Mouse (Mus musculus) heart, embryonic 12.5 days (tissue): Measurements from ENCODE around the gene Minar1. TPM values are rescaled to one million over a fixed set of nuclear protein-coding genes. Genes with fewer than 3 reads are reported as not detected.

Experiments
- ATAC-seq: fragments of 200-750 bp; cut with Nextera tagmentation; 2 replicates; pipeline ENCODE4 v1.8.0; 2017; ENCODE audit warnings: moderate TSS enrichment, moderate library complexity; ENCODE audit not compliant: insufficient number of reproducible peaks, low FRiP score
- H3K27ac ChIP-seq: fragments of 300-500 bp; sonication (generic); 2 replicates; pipeline ENCODE4 v1.5.1; 2016; ENCODE audit warnings: mild to moderate bottlenecking, moderate library complexity; ENCODE audit not compliant: poor library complexity, severe bottlenecking
- H3K27me3 ChIP-seq: fragments of 300-500 bp; sonication (generic); replicated peaks from 2 replicates; pipeline ENCODE4 v1.6.1; 2016; ENCODE audit warnings: mild to moderate bottlenecking, moderate library complexity
- H3K36me3 ChIP-seq: fragments of 300-500 bp; sonication (generic); 2 replicates; pipeline ENCODE4 v1.6.1; 2016; ENCODE audit warnings: mild to moderate bottlenecking, moderate library complexity
- H3K4me1 ChIP-seq: fragments of 300-500 bp; sonication (generic); replicated peaks from 2 replicates; pipeline ENCODE4 v1.6.1; 2016; ENCODE audit warnings: mild to moderate bottlenecking
- H3K4me2 ChIP-seq: fragments of 300-500 bp; sonication (generic); 2 replicates; pipeline ENCODE4 v1.6.1; 2016; ENCODE audit warnings: mild to moderate bottlenecking, moderate library complexity
- H3K4me3 ChIP-seq: fragments of 300-500 bp; sonication (generic); 2 replicates; pipeline ENCODE4 v1.5.1; 2016; ENCODE audit warnings: mild to moderate bottlenecking
- H3K9ac ChIP-seq: fragments of 300-500 bp; sonication (generic); 2 replicates; pipeline ENCODE4 v1.6.1; 2016; ENCODE audit warnings: mild to moderate bottlenecking, moderate library complexity
- H3K9me3 ChIP-seq: fragments of 300-500 bp; sonication (generic); replicated peaks from 2 replicates; pipeline ENCODE4 v1.6.1; 2016; ENCODE audit warnings: mild to moderate bottlenecking, moderate library complexity
- WGBS: fragments of 180-500 bp; shearing (Covaris S2); methylation state at CpG from one replicate; pipeline ENCODE4 v1.1.7; 2016; 5-methylcytosine and 5-hydroxymethylcytosine counted together
- polyA plus RNA-seq: library from polyadenylated mRNA; unstranded; fragments of >200 nt; fragmentation: Nextera tagmentation; extraction: Ambion mirVana; gene quantifications from 2 replicates; pipeline ENCODE4 v1.2.1, GENCODE M21; 2016

The Minar1 gene
- polyA plus RNA-seq, 1 experiment from 2014 or later: 0.10 TPM

GRCm38 (mm10) chr9:89606256-89606655, 16.7 kb downstream of the Minar1 start:
- H3K27ac ChIP-seq: no peak overlapping the region
- no peaks in the 10 kb centered on the region for H3K9me3 ChIP-seq
- no peak overlapping the region for H3K9ac ChIP-seq
- peaks cover 13% of the 10 kb centered on the region for H3K4me1 ChIP-seq
- ATAC-seq: no peak
- no peaks in the 10 kb centered on the region for H3K27me3 ChIP-seq
- 68% methylated on average over 11 of the region's 11 CpGs for WGBS
- no peaks in the 10 kb centered on the region for H3K36me3 ChIP-seq
- no peak overlapping the region for H3K4me3 ChIP-seq
- H3K4me2 ChIP-seq: no peak overlapping the region

GRCm38 (mm10) chr9:89601891-89602290, 21.0 kb downstream of the Minar1 start:
- Histone ChIP-seq H3K9ac (no peak overlapping the region), H3K4me3 (no peak overlapping the region), H3K27ac (no peak overlapping the region), H3K27me3 (no peaks in the 10 kb centered on the region; the same call in 1 of the 2 replicates), H3K36me3 (no peaks in the 10 kb centered on the region), H3K4me1 (no peaks in the 10 kb centered on the region; the same call in 1 of the 2 replicates), H3K4me2 (no peak overlapping the region), H3K9me3 (no peaks in the 10 kb centered on the region)
- WGBS: 88% methylated on average over 9 of the region's 9 CpGs
- ATAC-seq: no peak

GRCm38 (mm10) chr9:89600677-89601076, 22.2 kb downstream of the Minar1 start:
- H3K9me3 ChIP-seq: no peaks in the 10 kb centered on the region
- H3K27ac ChIP-seq: no peak overlapping the region
- 81% methylated on average over 7 of the region's 7 CpGs for WGBS
- no peaks in the 10 kb centered on the region; the same call in 1 of the 2 replicates for H3K4me1 ChIP-seq
- no peak overlapping the region for H3K9ac ChIP-seq
- H3K4me3 ChIP-seq: no peak overlapping the region
- no peaks in the 10 kb centered on the region for H3K36me3 ChIP-seq
- ATAC-seq: no peak
- no peaks in the 10 kb centered on the region; the same call in 1 of the 2 replicates for H3K27me3 ChIP-seq
- H3K4me2 ChIP-seq: no peak overlapping the region

DNA sequence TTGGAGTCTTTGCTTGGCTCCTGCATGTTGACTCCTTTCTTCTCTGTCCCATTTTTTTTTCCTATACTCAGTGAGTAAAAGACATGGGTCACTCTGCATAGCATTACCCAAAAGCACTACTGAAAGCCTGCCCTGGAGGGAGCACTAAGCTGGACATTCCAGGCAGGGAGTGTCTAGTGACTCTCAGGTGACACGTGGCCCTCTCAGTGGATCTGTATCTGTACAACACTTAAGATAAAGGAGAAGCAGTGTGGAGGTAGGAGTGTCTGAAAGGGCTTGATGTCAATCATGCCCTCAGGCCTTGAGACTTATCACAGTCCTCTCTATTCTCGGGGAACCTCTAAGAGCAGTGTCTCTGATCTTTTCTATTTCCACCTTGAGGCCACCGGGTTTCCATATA, 25.9 kb downstream of the Minar1 start:
- Histone ChIP-seq H3K27me3 (no peaks in the 10 kb centered on the region; the same call in 1 of the 2 replicates), H3K4me2 (no peak overlapping the region), H3K9ac (no peak overlapping the region), H3K36me3 (no peaks in the 10 kb centered on the region), H3K27ac (no peak overlapping the region), H3K4me3 (no peak overlapping the region), H3K4me1 (no peaks in the 10 kb centered on the region; the same call in none of the 2 replicates), H3K9me3 (no peaks in the 10 kb centered on the region)
- no peak for ATAC-seq
- WGBS: 33% methylated on average over 3 of the region's 3 CpGs

DNA sequence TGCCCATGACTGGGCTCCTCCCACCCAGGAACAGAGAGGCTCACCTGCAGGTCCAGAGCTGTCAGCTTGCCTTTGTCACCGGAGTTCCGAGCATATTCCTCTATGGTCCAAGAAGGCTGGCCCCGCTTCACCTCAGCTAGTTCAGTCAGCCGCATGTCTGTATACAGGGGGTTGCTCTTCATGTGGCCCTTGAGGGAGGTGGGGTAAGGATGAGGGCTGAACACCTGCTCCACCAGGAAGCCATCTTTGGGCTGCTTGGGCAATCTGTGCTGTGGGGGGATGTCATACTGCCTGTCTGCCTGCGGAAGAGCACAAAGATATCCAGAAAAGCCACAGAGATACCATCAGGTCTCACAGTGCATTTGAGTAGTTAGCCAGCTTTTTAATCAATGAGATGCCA, 26.5 kb downstream of the Minar1 start:
- no peak overlapping the region for H3K9ac ChIP-seq
- H3K27me3 ChIP-seq: no peaks in the 10 kb centered on the region; the same call in 1 of the 2 replicates
- no peak overlapping the region for H3K4me3 ChIP-seq
- no peaks in the 10 kb centered on the region for H3K36me3 ChIP-seq
- no peak overlapping the region for H3K4me2 ChIP-seq
- no peaks in the 10 kb centered on the region; the same call in none of the 2 replicates for H3K4me1 ChIP-seq
- no peaks in the 10 kb centered on the region for H3K9me3 ChIP-seq
- WGBS: 78% methylated on average over 5 of the region's 5 CpGs
- no peak for ATAC-seq
- no peak overlapping the region for H3K27ac ChIP-seq

DNA sequence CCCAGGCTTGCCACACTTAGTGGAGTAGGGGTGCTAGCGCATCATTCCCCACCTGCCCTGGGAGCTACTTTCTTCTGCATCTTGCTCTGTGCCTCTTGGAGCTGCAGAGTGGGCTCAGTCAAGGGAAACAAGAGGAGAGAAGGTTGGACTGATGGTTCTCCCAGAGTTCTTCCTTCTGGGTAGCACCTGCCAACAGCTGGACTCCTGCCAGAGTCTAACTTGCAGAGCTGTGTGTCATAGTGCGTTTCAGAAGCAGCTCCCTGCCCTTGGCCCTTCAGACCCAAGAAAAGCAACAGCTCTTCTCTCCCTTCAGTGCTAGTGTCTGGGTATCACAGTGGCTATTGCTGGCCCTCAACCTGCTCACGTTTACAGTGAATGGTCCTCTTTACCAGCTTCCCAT, 30.5 kb downstream of the Minar1 start:
- ATAC-seq: no peak
- Histone ChIP-seq H3K9me3 (no peaks in the 10 kb centered on the region), H3K36me3 (no peaks in the 10 kb centered on the region), H3K27me3 (no peaks in the 10 kb centered on the region), H3K4me1 (no peaks in the 10 kb centered on the region; the same call in none of the 2 replicates), H3K9ac (no peak overlapping the region), H3K4me2 (no peak overlapping the region), H3K27ac (no peak overlapping the region), H3K4me3 (no peak overlapping the region)
- 69% methylated on average over 3 of the region's 3 CpGs for WGBS

DNA sequence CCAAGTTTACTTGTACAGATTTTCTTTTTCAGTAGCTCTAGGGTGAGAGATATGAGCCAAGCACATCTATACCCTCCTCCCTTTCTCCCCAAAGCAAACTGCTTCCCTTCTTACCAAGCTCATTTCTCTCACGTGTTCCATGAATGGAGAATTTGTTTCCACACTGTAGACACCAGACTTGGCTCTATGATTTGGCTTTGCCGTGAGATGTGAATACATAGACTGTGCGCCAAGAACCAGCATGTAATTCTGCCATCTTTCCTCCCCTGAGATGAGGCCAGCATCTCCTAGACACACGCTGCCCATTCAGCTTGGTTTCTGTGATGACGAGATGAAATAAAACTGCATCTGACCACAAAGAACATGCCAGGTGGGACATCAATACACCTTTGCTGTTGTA, 44.5 kb downstream of the Minar1 start:
- no peaks in the 10 kb centered on the region for H3K4me1 ChIP-seq
- no peaks in the 10 kb centered on the region for H3K27me3 ChIP-seq
- WGBS: 81% methylated on average over 5 of the region's 5 CpGs
- no peak for ATAC-seq
- H3K4me2 ChIP-seq: no peak overlapping the region
- H3K4me3 ChIP-seq: no peak overlapping the region
- H3K9ac ChIP-seq: no peak overlapping the region
- no peak overlapping the region for H3K27ac ChIP-seq
- H3K9me3 ChIP-seq: no peaks in the 10 kb centered on the region
- no peaks in the 10 kb centered on the region for H3K36me3 ChIP-seq

GRCm38 (mm10) chr9:89552663-89553062, 70.3 kb downstream of the Minar1 start:
- H3K27me3 ChIP-seq: no peaks in the 10 kb centered on the region
- H3K4me2 ChIP-seq: no peak overlapping the region
- H3K36me3 ChIP-seq: no peaks in the 10 kb centered on the region
- H3K4me1 ChIP-seq: no peaks in the 10 kb centered on the region
- peaks cover 3% of the 10 kb centered on the region; the same call in 1 of the 2 replicates for H3K9me3 ChIP-seq
- H3K27ac ChIP-seq: no peak overlapping the region
- H3K4me3 ChIP-seq: no peak overlapping the region
- WGBS: 73% methylated on average over 2 of the region's 2 CpGs
- no peak for ATAC-seq
- no peak overlapping the region for H3K9ac ChIP-seq

Other genes with a start within 250 kb of the Minar1 start
- gene Tmed3, start 81.9 kb upstream of the Minar1 start, polyA plus RNA-seq: 63.3 and 66.2 TPM in 2 replicates
- gene Ankrd34c, start 115.3 kb upstream of the Minar1 start, polyA plus RNA-seq: 0.04 TPM in 1 of 2 replicates, not detected in the other